Mouse (Mus musculus): ENCODE data around the gene Slc7a7. TPM values are rescaled to one million over a fixed set of nuclear protein-coding genes. Genes with fewer than 3 reads are reported as not detected.
A peak's percentile ranks its signal among the peaks of the same experiment; 100 is the strongest.
"Not testable (repeated sequence)": the region's sequence is repeated elsewhere in the genome, so short reads cannot be mapped to it uniquely, and the experiment has no call there.

Slc7a7 gene
- total RNA-seq, 2 experiments from 2014 or later, result 0.56 to 2.0 TPM

- H3K27ac ChIP-seq, result no peak overlapping the region
- no peak overlapping the region for H3K4me3 ChIP-seq
- DNase-seq, result no peak
- intact Hi-C loops (cut with DNase I), result no loop called here
- no peak for TF ChIP-seq CTCF (IDR thresholded peaks at IDR 0.05)
Observed at GRCm38 (mm10) chr14:54352314-54352713, 65.3 kb downstream of the Slc7a7 start.

- DNase-seq; intact Hi-C loops (cut with DNase I); H3K4me3 ChIP-seq; H3K27ac ChIP-seq: not testable (repeated sequence)
Observed at GRCm38 (mm10) chr14:54350773-54351541, 66.6 kb downstream of the Slc7a7 start.

GRCm38 (mm10) chr14:54341807-54342206, 75.8 kb downstream of the Slc7a7 start:
- H3K4me3 ChIP-seq; intact Hi-C loops (cut with DNase I); H3K27ac ChIP-seq; DNase-seq: not testable (repeated sequence)

GRCm38 (mm10) chr14:54340836-54341235, 76.7 kb downstream of the Slc7a7 start:
- H3K27ac ChIP-seq, result no peak overlapping the region
- TF ChIP-seq CTCF (IDR thresholded peaks at IDR 0.05), result no peak
- no peak overlapping the region for H3K4me3 ChIP-seq
- intact Hi-C loops (cut with DNase I), result no loop called here
- no peak for DNase-seq

GRCm38 (mm10) chr14:54333452-54334189, 84.0 kb downstream of the Slc7a7 start:
- H3K27ac ChIP-seq, result no peak overlapping the region
- no peak overlapping the region for H3K4me3 ChIP-seq
- DNase-seq, result no peak
- intact Hi-C loops (cut with DNase I), result no loop called here
- TF ChIP-seq CTCF (IDR thresholded peaks at IDR 0.05), result no peak

- DNase-seq, result no peak
- no peak overlapping the region for H3K4me3 ChIP-seq
- H3K27ac ChIP-seq, result no peak overlapping the region
- intact Hi-C loops (cut with DNase I), result no loop called here
- no peak for TF ChIP-seq CTCF (IDR thresholded peaks at IDR 0.05)
Observed at GRCm38 (mm10) chr14:54332176-54333074, 85.2 kb downstream of the Slc7a7 start.

- intact Hi-C loops (cut with DNase I), result no loop called here
- DNase-seq, result no peak
- H3K4me3 ChIP-seq, result no peak overlapping the region
- TF ChIP-seq CTCF (IDR thresholded peaks at IDR 0.05), result no peak
- no peak overlapping the region for H3K27ac ChIP-seq
Observed at GRCm38 (mm10) chr14:54331178-54331577, 86.4 kb downstream of the Slc7a7 start.

- Histone ChIP-seq H3K27ac (no peak overlapping the region), H3K4me3 (no peak overlapping the region)
- no peak for TF ChIP-seq CTCF (IDR thresholded peaks at IDR 0.05)
- no peak for DNase-seq
- intact Hi-C loops (cut with DNase I), result no loop called here
Observed at GRCm38 (mm10) chr14:54329201-54329600, 88.4 kb downstream of the Slc7a7 start.

GRCm38 (mm10) chr14:54328548-54328947, 89.0 kb downstream of the Slc7a7 start:
- intact Hi-C loops (cut with DNase I), result no loop called here
- DNase-seq, result no peak
- Histone ChIP-seq H3K4me3 (no peak overlapping the region), H3K27ac (no peak overlapping the region)
- TF ChIP-seq CTCF (IDR thresholded peaks at IDR 0.05), result peak; percentile 39

GRCm38 (mm10) chr14:54324486-54324885, 93.1 kb downstream of the Slc7a7 start:
- TF ChIP-seq CTCF (IDR thresholded peaks at IDR 0.05), result no peak
- H3K27ac ChIP-seq, result no peak overlapping the region
- H3K4me3 ChIP-seq, result no peak overlapping the region
- DNase-seq, result no peak
- intact Hi-C loops (cut with DNase I), result no loop called here

GRCm38 (mm10) chr14:54321556-54322376, 95.8 kb downstream of the Slc7a7 start:
- no peak for DNase-seq
- Histone ChIP-seq H3K27ac (no peak overlapping the region), H3K4me3 (no peak overlapping the region)
- intact Hi-C loops (cut with DNase I), result no loop called here
- TF ChIP-seq CTCF (IDR thresholded peaks at IDR 0.05), result no peak

Other genes with a start within 250 kb of the Slc7a7 start
- gene Dad1, start 163.7 kb downstream of the Slc7a7 start, total RNA-seq (2021), result 10 to 100 TPM; 68.3 to 77.9 TPM
- gene Abhd4, start 163.6 kb downstream of the Slc7a7 start, total RNA-seq (2021), result 10 to 100 TPM; 18.9 to 19.3 TPM
- gene Olfr49, start 132.8 kb downstream of the Slc7a7 start, total RNA-seq (2021), result not detected
- gene Oxa1l, start 56.9 kb downstream of the Slc7a7 start, total RNA-seq (2021), result 10 to 100 TPM; 49.1 to 54.6 TPM
- 100 to 1,000 TPM; 102 to 111 TPM for gene Mrpl52, start 9.1 kb upstream of the Slc7a7 start, total RNA-seq (2021)
- gene Mmp14, start 13.8 kb upstream of the Slc7a7 start, total RNA-seq (2021), result 10 to 100 TPM in 1 of 2 experiments, 1 to 10 TPM in 1; 8.5 to 14.0 TPM
- 10 to 100 TPM; 27.9 to 36.5 TPM for gene Lrp10, start 46.4 kb upstream of the Slc7a7 start, total RNA-seq (2021)
- gene Rem2, start 58.3 kb upstream of the Slc7a7 start, total RNA-seq (2021), result not detected
- 10 to 100 TPM; 32.5 to 34.6 TPM for gene Prmt5, start 99.7 kb upstream of the Slc7a7 start, total RNA-seq (2021)
- 1 to 10 TPM; 3.1 to 3.3 TPM for gene Haus4, start 136.8 kb upstream of the Slc7a7 start, total RNA-seq (2021)
- 1 to 10 TPM; 1.4 to 1.8 TPM for gene Ajuba, start 159.8 kb upstream of the Slc7a7 start, total RNA-seq (2021)
- 1 to 10 TPM; 2.2 to 4.0 TPM for gene 4931414P19Rik, start 188.2 kb upstream of the Slc7a7 start, total RNA-seq (2021)
- 100 to 1,000 TPM; 161 to 172 TPM for gene Psmb5, start 200.2 kb upstream of the Slc7a7 start, total RNA-seq (2021)
- not detected for gene Psmb11, start 203.7 kb upstream of the Slc7a7 start, total RNA-seq (2021)
- gene Gm17606, start 223.2 kb upstream of the Slc7a7 start, total RNA-seq (2021), result not detected
- gene Cdh24, start 223.6 kb upstream of the Slc7a7 start, total RNA-seq (2021), result under 1 TPM; 0.46 to 0.53 TPM

Data from gastrocnemius, adult 2 months (tissue).